ENCODE assay signal across 8 mouse cellular contexts in genomic region chr5:113993487-113994465, GRCm38 (mm10). TPM values are rescaled to one million over a fixed set of nuclear protein-coding genes. Genes with fewer than 3 reads are reported as not detected.
A peak's percentile ranks its signal among the peaks of the same experiment; 100 is the strongest.
DNase-seq lines count a peak whose midpoint lies in the region; ATAC-seq lines count a peak whose summit lies in the region.

Gene Ssh1 (minus strand): TSS chr5:113993894.

- H3K4me1 ChIP-seq in intestine, embryonic 14.5 days (replicated peaks; ENCODE audit: control insufficient read depth, insufficient read depth, low read length): peaks cover 28% of the 10 kb centered on the region; the same call in 1 of the 2 replicates
- H3K4me1 ChIP-seq in midbrain, embryonic 10.5 days: peaks cover 50% of the 10 kb centered on the region

- peak; percentile 91 for DNase-seq in embryo, embryonic 10.5 days (ENCODE audit: low spot score)
- DNase-seq in gastrocnemius, postnatal 25 days: peak; percentile 90
- DNase-seq in intestine, embryonic 14.5 days (ENCODE audit: low spot score): peak; percentile 92
- peak; percentile 87 to 93 for DNase-seq in left cerebral cortex, postnatal 36 days (ENCODE audit: low spot score in 2 of 2)
- peak; percentile 91 for DNase-seq in midbrain, embryonic 10.5 days (ENCODE audit: low spot score)
- DNase-seq in right cerebral cortex, postnatal 4 days: peak; percentile 92
- no peak for DNase-seq in c-Kit-positive CD71-positive TER-119-positive erythroid progenitor cells, embryonic 14.5 days (ENCODE audit: low spot score)

- intact Hi-C loops in left cerebral cortex, postnatal 36 days (cut with DNase I): loop anchor here (2.0 kb wide), 1 partner anchor 39 kb away; no protein-coding TSS in a partner anchor

- H3K4me3 ChIP-seq in intestine, embryonic 14.5 days (ENCODE audit: low read depth, low read length): peak within 1 kb of the TSS; percentile 76
- peak within 1 kb of the TSS; percentile 86 for H3K4me3 ChIP-seq in midbrain, embryonic 10.5 days

- peak within 1 kb of the TSS; percentile 76 for H3K4me2 ChIP-seq in intestine, embryonic 14.5 days (ENCODE audit: low read length)

- 2% methylated on average over 71 of the region's 83 CpGs for WGBS in intestine, embryonic 14.5 days
- WGBS in midbrain, embryonic 10.5 days: 1% methylated on average over 81 of the region's 83 CpGs

- no peaks in the 10 kb centered on the region for H3K9me3 ChIP-seq in intestine, embryonic 14.5 days (ENCODE audit: control insufficient read depth, low read length)
- H3K9me3 ChIP-seq in midbrain, embryonic 10.5 days (replicated peaks): no peaks in the 10 kb centered on the region

- peaks cover 9% of the 10 kb centered on the region for H3K36me3 ChIP-seq in intestine, embryonic 14.5 days (ENCODE audit: control insufficient read depth, insufficient read depth, low read length)
- H3K36me3 ChIP-seq in midbrain, embryonic 10.5 days: peaks cover 16% of the 10 kb centered on the region

- peak; percentile 8 for ATAC-seq in activated CD4-positive, CD25-positive, alpha-beta regulatory T cell, adult 4 months
- ATAC-seq in intestine, embryonic 14.5 days (replicated peaks; ENCODE audit: low FRiP score, low TSS enrichment, low read depth): peak; percentile 89

- H3K9ac ChIP-seq in intestine, embryonic 14.5 days (ENCODE audit: low read length): peak within 1 kb of the TSS; percentile 86

- H3K27ac ChIP-seq in intestine, embryonic 14.5 days (ENCODE audit: low read depth): peak within 1 kb of the TSS; percentile 86
- H3K27ac ChIP-seq in midbrain, embryonic 10.5 days (replicated peaks): peak within 1 kb of the TSS; percentile 98

- no peaks in the 10 kb centered on the region for H3K27me3 ChIP-seq in intestine, embryonic 14.5 days (replicated peaks; ENCODE audit: control insufficient read depth, insufficient read depth, low read length)
- H3K27me3 ChIP-seq in midbrain, embryonic 10.5 days (ENCODE audit: low read depth, poor library complexity, severe bottlenecking): no peaks in the 10 kb centered on the region

RNA-seq across cellular contexts. Expression of gene Ssh1, which starts in this region (rescaled TPM):
- polyA plus RNA-seq in activated CD4-positive, CD25-positive, alpha-beta regulatory T cell, adult 4 months (2017; shearing (Covaris generic)): 10 to 100 TPM; 15.8 to 17.9 TPM
- 1 to 10 TPM; 6.5 to 6.7 TPM for total RNA-seq in gastrocnemius, postnatal 25 days (2021)
- polyA plus RNA-seq in intestine, embryonic 14.5 days (2014; fragmentation: Nextera tagmentation; extraction: Ambion mirVana): 19.4 and 19.6 TPM in 2 replicates
- total RNA-seq in left cerebral cortex, postnatal 36 days (2021): 10 to 100 TPM; 21.0 to 29.1 TPM
- polyA plus RNA-seq in midbrain, embryonic 10.5 days (2016; fragmentation: Nextera tagmentation; extraction: Ambion mirVana): 13.3 and 16.8 TPM in 2 replicates
